ENCODE assay signal across 15 mouse cellular contexts in genomic region chr3:96321891-96322290, GRCm38 (mm10). TPM values are rescaled to one million over a fixed set of nuclear protein-coding genes. Genes with fewer than 3 reads are reported as not detected.
DNase-seq lines count a peak whose midpoint lies in the region; ATAC-seq lines count a peak whose summit lies in the region.
"Had no signal": no experiment of that assay in that cellular context is flagged by ENCODE, and none has a peak within 500 bp of the region (broad histone marks: within the 10 kb centered on the region; RNA-seq: fewer than 3 reads in every experiment).

No protein-coding gene starts in this region.

- no peak overlapping the region for H3K27ac ChIP-seq in forebrain, embryonic 10.5 days
- no peak overlapping the region for H3K27ac ChIP-seq in forebrain, embryonic 12.5 days
- no peak overlapping the region for H3K27ac ChIP-seq in midbrain, embryonic 11.5 days (ENCODE audit: low read depth, low read length)
- H3K27ac ChIP-seq in midbrain, embryonic 14.5 days (replicated peaks; ENCODE audit: low read depth, low read length): no peak overlapping the region
- H3K27ac ChIP-seq: intestine, embryonic 15.5 days had no signal

- no peak overlapping the region for H3K9ac ChIP-seq in forebrain, embryonic 12.5 days
- no peak overlapping the region for H3K9ac ChIP-seq in midbrain, embryonic 11.5 days (ENCODE audit: low read length)
- no peak overlapping the region for H3K9ac ChIP-seq in midbrain, embryonic 14.5 days (replicated peaks; ENCODE audit: low read length)
- H3K9ac ChIP-seq: intestine, embryonic 15.5 days had no signal

- ATAC-seq in forebrain, embryonic 12.5 days (ENCODE audit: low FRiP score): no peak
- ATAC-seq in midbrain, embryonic 11.5 days (ENCODE audit: low FRiP score): no peak
- ATAC-seq in midbrain, embryonic 14.5 days (ENCODE audit: low FRiP score, low TSS enrichment): no peak
- ATAC-seq: intestine, embryonic 15.5 days had no signal

- peaks cover 43% of the 10 kb centered on the region for H3K27me3 ChIP-seq in forebrain, embryonic 10.5 days (ENCODE audit: poor library complexity, severe bottlenecking)
- H3K27me3 ChIP-seq in forebrain, embryonic 12.5 days: peaks cover 42% of the 10 kb centered on the region
- peaks cover 4% of the 10 kb centered on the region; the same call in 1 of the 2 replicates for H3K27me3 ChIP-seq in midbrain, embryonic 11.5 days (ENCODE audit: control insufficient read depth, insufficient read depth, low read length)
- peaks cover 31% of the 10 kb centered on the region for H3K27me3 ChIP-seq in midbrain, embryonic 14.5 days (ENCODE audit: control insufficient read depth, insufficient read depth, low read length)

- H3K4me2 ChIP-seq in forebrain, embryonic 12.5 days: no peak overlapping the region; the same call in 1 of the 2 replicates
- H3K4me2 ChIP-seq in midbrain, embryonic 11.5 days: no peak overlapping the region
- no peak overlapping the region for H3K4me2 ChIP-seq in midbrain, embryonic 14.5 days (ENCODE audit: low read length)
- H3K4me2 ChIP-seq: intestine, embryonic 15.5 days had no signal

- H3K36me3 ChIP-seq in forebrain, embryonic 10.5 days (replicated peaks): no peaks in the 10 kb centered on the region
- H3K36me3 ChIP-seq in forebrain, embryonic 12.5 days (replicated peaks): no peaks in the 10 kb centered on the region
- H3K36me3 ChIP-seq in midbrain, embryonic 11.5 days (ENCODE audit: control insufficient read depth, insufficient read depth, low read length): no peaks in the 10 kb centered on the region
- H3K36me3 ChIP-seq in midbrain, embryonic 14.5 days (ENCODE audit: control insufficient read depth, insufficient read depth, low read length): no peaks in the 10 kb centered on the region
- H3K36me3 ChIP-seq: intestine, embryonic 15.5 days had no signal

- peak overlapping the region; percentile 7 for H3K4me3 ChIP-seq in forebrain, embryonic 10.5 days
- H3K4me3 ChIP-seq in forebrain, embryonic 12.5 days (replicated peaks): no peak overlapping the region
- H3K4me3 ChIP-seq in midbrain, embryonic 11.5 days (ENCODE audit: low read depth, low read length): no peak overlapping the region
- H3K4me3 ChIP-seq in midbrain, embryonic 14.5 days (replicated peaks; ENCODE audit: low read depth, low read length): no peak overlapping the region
- H3K4me3 ChIP-seq: intestine, embryonic 15.5 days had no signal

- peaks cover 10% of the 10 kb centered on the region for H3K4me1 ChIP-seq in forebrain, embryonic 10.5 days
- H3K4me1 ChIP-seq in forebrain, embryonic 12.5 days: no peaks in the 10 kb centered on the region
- H3K4me1 ChIP-seq in midbrain, embryonic 11.5 days (ENCODE audit: control insufficient read depth, insufficient read depth, low read length): no peaks in the 10 kb centered on the region
- H3K4me1 ChIP-seq in midbrain, embryonic 14.5 days (ENCODE audit: control insufficient read depth, insufficient read depth, low read length): no peaks in the 10 kb centered on the region
- H3K4me1 ChIP-seq: intestine, embryonic 15.5 days had no signal

- WGBS in forebrain, embryonic 10.5 days: 12% methylated on average over 15 of the region's 15 CpGs
- WGBS in forebrain, embryonic 12.5 days: 7% methylated on average over 15 of the region's 15 CpGs
- 18% methylated on average over 15 of the region's 15 CpGs for WGBS in midbrain, embryonic 11.5 days
- WGBS in midbrain, embryonic 14.5 days: 19% methylated on average over 15 of the region's 15 CpGs

- no peaks in the 10 kb centered on the region; the same call in 1 of the 2 replicates for H3K9me3 ChIP-seq in forebrain, embryonic 10.5 days
- no peaks in the 10 kb centered on the region for H3K9me3 ChIP-seq in forebrain, embryonic 12.5 days
- H3K9me3 ChIP-seq in midbrain, embryonic 11.5 days (ENCODE audit: control insufficient read depth, low read length): no peaks in the 10 kb centered on the region
- H3K9me3 ChIP-seq in midbrain, embryonic 14.5 days (ENCODE audit: control insufficient read depth, low read length): no peaks in the 10 kb centered on the region
- H3K9me3 ChIP-seq: intestine, embryonic 15.5 days had no signal

- no peak for DNase-seq in forebrain, embryonic 10.5 days (ENCODE audit: extremely low spot score, low spot score)
- peak; percentile 89 for DNase-seq in midbrain, embryonic 11.5 days (ENCODE audit: low spot score, missing footprints)
- DNase-seq in midbrain, embryonic 14.5 days: no peak
- peak; percentile 72 for DNase-seq in embryo, embryonic 10.5 days (ENCODE audit: low spot score)
- peak; percentile 79 for DNase-seq in yolk sac, embryonic 10.5 days (ENCODE audit: low spot score)
- no peak for DNase-seq in frontal cortex, postnatal 10 days (ENCODE audit: low spot score in 2 of 2)
- no peak for DNase-seq in gastrocnemius, postnatal 25 days
- DNase-seq: B cell, adult 2 months; cerebellum, postnatal 36 days; heart, adult 18-20 months; kidney, postnatal 10 days; lung, adult 18-20 months had no signal

RNA-seq across cellular contexts. Expression of gene Fcgr1, which starts 28.1 kb away (rescaled TPM):
- 0.84 and 1.3 TPM in 2 replicates for polyA plus RNA-seq in forebrain, embryonic 10.5 days (2016; fragmentation: Nextera tagmentation; extraction: Ambion mirVana)
- polyA plus RNA-seq in forebrain, embryonic 12.5 days (2016; fragmentation: Nextera tagmentation; extraction: Ambion mirVana): 0.54 and 0.56 TPM in 2 replicates
- polyA plus RNA-seq in midbrain, embryonic 11.5 days (2014; fragmentation: Nextera tagmentation; extraction: Ambion mirVana): 1.7 and 2.1 TPM in 2 replicates
- polyA plus RNA-seq in midbrain, embryonic 14.5 days (2014; fragmentation: Nextera tagmentation; extraction: Ambion mirVana): 0.27 and 4.8 TPM in 2 replicates
- under 1 TPM; 0.33 to 0.40 TPM for total RNA-seq in gastrocnemius, postnatal 25 days (2021)

RNA-seq across cellular contexts. Expression of gene Hist2h2bb, which starts 52.3 kb away (rescaled TPM):
- polyA plus RNA-seq in forebrain, embryonic 10.5 days (2016; fragmentation: Nextera tagmentation; extraction: Ambion mirVana): 10.2 and 10.5 TPM in 2 replicates
- polyA plus RNA-seq in forebrain, embryonic 12.5 days (2016; fragmentation: Nextera tagmentation; extraction: Ambion mirVana): 22.9 and 28.6 TPM in 2 replicates
- 18.3 and 26.8 TPM in 2 replicates for polyA plus RNA-seq in midbrain, embryonic 11.5 days (2014; fragmentation: Nextera tagmentation; extraction: Ambion mirVana)
- 4.9 and 5.4 TPM in 2 replicates for polyA plus RNA-seq in midbrain, embryonic 14.5 days (2014; fragmentation: Nextera tagmentation; extraction: Ambion mirVana)
- 10 to 100 TPM; 30.8 to 37.0 TPM for total RNA-seq in gastrocnemius, postnatal 25 days (2021)
- polyA plus RNA-seq: urinary bladder, adult 2 months had no signal

RNA-seq across cellular contexts. Expression of gene Hist2h3b, which starts 53.4 kb away (rescaled TPM):
- polyA plus RNA-seq in forebrain, embryonic 10.5 days (2016; fragmentation: Nextera tagmentation; extraction: Ambion mirVana): 48.0 and 48.8 TPM in 2 replicates
- 94.8 and 111 TPM in 2 replicates for polyA plus RNA-seq in forebrain, embryonic 12.5 days (2016; fragmentation: Nextera tagmentation; extraction: Ambion mirVana)
- 94.4 and 97.1 TPM in 2 replicates for polyA plus RNA-seq in midbrain, embryonic 11.5 days (2014; fragmentation: Nextera tagmentation; extraction: Ambion mirVana)
- polyA plus RNA-seq in midbrain, embryonic 14.5 days (2014; fragmentation: Nextera tagmentation; extraction: Ambion mirVana): 19.3 and 20.1 TPM in 2 replicates
- 10 to 100 TPM; 24.6 to 29.5 TPM for total RNA-seq in gastrocnemius, postnatal 25 days (2021)

RNA-seq across cellular contexts. Expression of gene Hist2h4, which starts 58.8 kb away (rescaled TPM):
- polyA plus RNA-seq in forebrain, embryonic 10.5 days (2016; fragmentation: Nextera tagmentation; extraction: Ambion mirVana): 12.0 and 14.2 TPM in 2 replicates
- 16.1 and 19.5 TPM in 2 replicates for polyA plus RNA-seq in forebrain, embryonic 12.5 days (2016; fragmentation: Nextera tagmentation; extraction: Ambion mirVana)
- polyA plus RNA-seq in midbrain, embryonic 11.5 days (2014; fragmentation: Nextera tagmentation; extraction: Ambion mirVana): 5.0 and 5.4 TPM in 2 replicates
- 5.2 TPM in 2 replicates for polyA plus RNA-seq in midbrain, embryonic 14.5 days (2014; fragmentation: Nextera tagmentation; extraction: Ambion mirVana)
- 1 to 10 TPM; 7.5 to 8.7 TPM for total RNA-seq in gastrocnemius, postnatal 25 days (2021)

Comparison
In these comparisons a context has a peak if more than half of its experiments do, and no peak if none do; other contexts are left out.
1. DNase-seq: peak in midbrain, embryonic 11.5 days (single experiment), embryo, embryonic 10.5 days (single experiment) and yolk sac, embryonic 10.5 days (single experiment); none in forebrain, embryonic 10.5 days (single experiment), midbrain, embryonic 14.5 days (single experiment), frontal cortex, postnatal 10 days (0 of 2) and gastrocnemius, postnatal 25 days (single experiment).